Mouse (Mus musculus) thymus, adult 2 months (tissue): ENCODE data around the gene 2410002F23Rik.

Experiments used
- CTCF ChIP-seq: fragments of 200-500 bp; IDR thresholded peaks from 2 replicates; pipeline ENCODE4 v1.5.1; 2012; ENCODE audit warnings: mild to moderate bottlenecking, control low read depth, low read length, moderate library complexity, borderline replicate concordance; ENCODE audit not compliant: control insufficient read depth, poor library complexity, insufficient read depth; ENCODE audit errors: extremely low read depth
- POLR2A ChIP-seq: fragments of 200-500 bp; IDR thresholded peaks from 2 replicates; pipeline ENCODE4 v1.6.1; 2012; ENCODE audit warnings: mild to moderate bottlenecking, low read length, control low read depth, moderate library complexity; ENCODE audit not compliant: control insufficient read depth, poor library complexity, insufficient read depth; ENCODE audit errors: extremely low read depth

- peak; percentile 58; the same call in 1 of the 2 replicates for TF ChIP-seq CTCF
- 0 out of 2 replicates have a peak, but pooled peaks have one; percentile 24 for TF ChIP-seq POLR2A
Measured at GRCm38 (mm10) chr7:44262791-44263643, 16.5 kb downstream of the 2410002F23Rik start.
